Mouse (Mus musculus) layer of hippocampus, adult 6 months (tissue): ENCODE measurements around the gene C8a. TPM values are rescaled to one million over a fixed set of nuclear protein-coding genes. Genes with fewer than 3 reads are reported as not detected.

Experiments used
- long read RNA-seq, 2 experiments: library from polyadenylated mRNA; unstranded; transcript quantifications; one replicate each; pipeline ENCODE4 v2.0.0; 2019 to 2020
- polyA plus RNA-seq: library from polyadenylated mRNA; unstranded; fragments of <200 nt; fragmentation: Nextera tagmentation; gene quantifications from 2 replicates; pipeline ENCODE4 v1.2.3, GENCODE M21; 2021

C8a gene
- 0.15 TPM in 1 of 2 replicates, not detected in the other for polyA plus RNA-seq
- long read RNA-seq, experiment 1, partial matches to known transcripts: 0 of 1 reads
- long read RNA-seq, experiment 1, other reads (novel, unspliced or antisense): 1 of 1 reads
- long read RNA-seq, experiment 2: 0 reads

DNA sequence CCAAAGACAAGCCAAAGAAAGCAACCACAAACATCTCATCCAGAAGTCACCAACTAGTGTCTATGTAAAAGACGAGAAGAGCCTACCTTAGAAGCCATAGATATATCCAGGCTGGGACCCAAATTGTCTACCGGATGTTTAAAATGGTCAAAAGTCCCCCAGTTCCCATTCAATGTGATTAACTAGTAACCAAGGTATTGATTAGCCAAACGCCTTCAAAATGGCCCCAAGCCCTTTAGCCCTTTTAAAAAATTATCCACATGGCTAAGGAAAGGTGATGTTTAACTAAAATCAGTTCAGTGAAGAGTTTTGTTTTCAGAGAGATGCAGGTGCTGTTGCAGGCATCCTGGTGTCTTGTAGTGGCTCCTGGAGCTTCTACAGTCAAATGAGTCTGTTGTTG is at the start of gene C8a:
Gene C8a, minus strand, starts transcription at position 76 of the 400 bp plus-strand sequence.

GRCm38 (mm10) chr4:104913291-104914129 is 37.3 kb upstream of the C8a start, which contains the start of gene Fyb2:
Gene Fyb2 (plus strand): TSS chr4:104913456.

DNA sequence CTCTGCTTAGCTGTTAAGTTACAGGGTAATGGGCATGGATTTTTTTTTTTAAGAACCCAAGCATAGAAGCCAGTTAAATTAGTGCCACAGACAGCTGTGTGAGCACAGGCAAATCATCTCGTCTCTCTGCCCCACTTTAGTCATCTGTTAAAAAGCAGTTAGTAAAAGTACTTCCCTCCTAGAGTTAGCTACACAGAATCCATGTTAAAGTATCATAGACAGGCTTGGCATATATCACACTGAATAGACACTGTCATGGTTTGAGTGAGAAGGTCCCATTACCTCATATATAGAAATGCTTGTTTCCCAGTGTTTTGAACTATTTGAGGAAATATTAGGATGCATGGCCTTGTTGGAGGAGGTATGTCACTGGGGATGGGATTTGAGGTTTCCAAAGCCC is 19.2 kb downstream of the C8a start, which contains the start of gene Gm17662:
Gene Gm17662, plus strand, starts transcription at position 301 of the 400 bp plus-strand sequence.

DNA sequence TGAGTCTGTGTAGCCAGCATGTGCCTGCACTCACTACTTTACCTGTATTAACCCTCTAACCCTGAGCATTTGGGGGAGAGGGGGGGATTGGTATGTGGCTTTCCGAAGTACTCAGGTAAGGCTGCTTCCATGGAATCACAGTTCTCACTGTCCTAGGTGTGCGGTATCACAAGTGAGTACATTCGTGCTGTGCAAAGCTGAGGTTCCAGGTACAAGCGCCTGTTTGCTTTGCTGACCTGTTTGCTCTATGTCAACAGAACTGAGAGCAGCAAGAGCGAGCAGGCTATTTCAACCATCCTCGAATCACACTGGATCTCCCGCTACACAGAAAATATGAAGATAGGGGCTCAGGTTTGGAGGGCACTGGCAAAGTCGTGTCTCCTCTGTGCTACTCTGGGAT is 110.1 kb downstream of the C8a start, which contains the start of gene C8b:
Gene C8b, plus strand, starts transcription at position 253 of the 400 bp plus-strand sequence.

Other genes starting within 250 kb of the C8a start
- gene C8b, start 110.1 kb downstream of the C8a start, polyA plus RNA-seq: not detected in 2 replicates
- not detected in 2 replicates for gene Gm17662, start 19.1 kb downstream of the C8a start, polyA plus RNA-seq
- 0.43 and 1.1 TPM in 2 replicates for gene Fyb2, start 37.1 kb upstream of the C8a start, polyA plus RNA-seq
- gene Prkaa2, start 233.5 kb upstream of the C8a start, polyA plus RNA-seq: 5.1 TPM in 2 replicates